Mouse (Mus musculus) lung, postnatal 0 days (tissue): ENCODE measurements at regions not wholly inside any gene's neighbourhood (a gene's known extent, or its start where the extent isn't known, plus 50 kb on each side); places are given as distances from the start of the nearest gene placed in this dataset.

Source experiments
- CTCF ChIP-seq: IDR thresholded peaks from 2 replicates; pipeline ENCODE4 v1.5.1; 2016; ENCODE audit warnings: antibody characterized with exemption, mild to moderate bottlenecking
- EP300 ChIP-seq: IDR thresholded peaks from 2 replicates; pipeline ENCODE4 v1.6.1; 2016; ENCODE audit warnings: antibody characterized with exemption, mild to moderate bottlenecking, control low read depth

GRCm38 (mm10) chr9:11103448-11103847, 198.9 kb upstream of the Cntn5 start:
- TF ChIP-seq CTCF = no peak
- TF ChIP-seq EP300 = no peak
